13 mouse cellular contexts compared by ENCODE assay signal in genomic region chr8:78771256-78771655, GRCm38 (mm10). TPM values are rescaled to one million over a fixed set of nuclear protein-coding genes. Genes with fewer than 3 reads are reported as not detected.
A peak's percentile ranks its signal among the peaks of the same experiment; 100 is the strongest.
DNase-seq lines count a peak whose midpoint lies in the region; ATAC-seq lines count a peak whose summit lies in the region.
"Had no signal": no experiment of that assay in that cellular context is flagged by ENCODE, and none has a peak within 500 bp of the region (broad histone marks: within the 10 kb centered on the region; RNA-seq: fewer than 3 reads in every experiment).

No protein-coding gene starts in this region.

- H3K4me1 ChIP-seq in heart, embryonic 15.5 days (replicated peaks) = peaks cover 10% of the 10 kb centered on the region; the same call in 1 of the 2 replicates
- no peaks in the 10 kb centered on the region for H3K4me1 ChIP-seq in lung, embryonic 15.5 days
- no peaks in the 10 kb centered on the region for H3K4me1 ChIP-seq in hindbrain, embryonic 13.5 days (replicated peaks)
- H3K4me1 ChIP-seq: embryonic facial prominence, embryonic 12.5 days; forebrain, embryonic 15.5 days had no signal

- no peaks in the 10 kb centered on the region for H3K9me3 ChIP-seq in heart, embryonic 15.5 days (replicated peaks)
- no peaks in the 10 kb centered on the region for H3K9me3 ChIP-seq in lung, embryonic 15.5 days
- H3K9me3 ChIP-seq in hindbrain, embryonic 13.5 days = no peaks in the 10 kb centered on the region
- H3K9me3 ChIP-seq: embryonic facial prominence, embryonic 12.5 days; forebrain, embryonic 15.5 days; limb, embryonic 15.5 days had no signal

- peak overlapping the region; percentile 47; the same call in 1 of the 2 replicates for H3K9ac ChIP-seq in heart, embryonic 15.5 days
- no peak overlapping the region for H3K9ac ChIP-seq in lung, embryonic 15.5 days
- H3K9ac ChIP-seq in hindbrain, embryonic 13.5 days = no peak overlapping the region
- H3K9ac ChIP-seq: embryonic facial prominence, embryonic 12.5 days; forebrain, embryonic 15.5 days; limb, embryonic 15.5 days had no signal

- H3K27ac ChIP-seq in heart, embryonic 15.5 days = peak overlapping the region; percentile 64
- H3K27ac ChIP-seq in lung, embryonic 15.5 days = peak overlapping the region; percentile 65
- no peak overlapping the region for H3K27ac ChIP-seq in hindbrain, embryonic 13.5 days
- H3K27ac ChIP-seq: embryonic facial prominence, embryonic 12.5 days; forebrain, embryonic 15.5 days; limb, embryonic 15.5 days had no signal

- peak; percentile 84; the same call in 1 of the 2 replicates for ATAC-seq in heart, embryonic 15.5 days (replicated peaks; ENCODE audit: insufficient number of reproducible peaks, insufficient read depth, low FRiP score, low read depth)
- peak; percentile 39 for ATAC-seq in CD4-positive, CD25-positive, alpha-beta regulatory T cell, adult 4 months
- ATAC-seq in lung, embryonic 15.5 days (ENCODE audit: borderline replicate concordance, extremely low read depth, low FRiP score, low TSS enrichment) = peak; percentile 92
- ATAC-seq in frontal cortex, adult (ENCODE audit: low TSS enrichment) = no peak
- no peak for ATAC-seq in hindbrain, embryonic 13.5 days (ENCODE audit: low FRiP score)
- ATAC-seq: forebrain, embryonic 15.5 days had no signal

- no peaks in the 10 kb centered on the region for H3K27me3 ChIP-seq in heart, embryonic 15.5 days
- no peaks in the 10 kb centered on the region for H3K27me3 ChIP-seq in lung, embryonic 15.5 days
- H3K27me3 ChIP-seq in hindbrain, embryonic 13.5 days = no peaks in the 10 kb centered on the region
- H3K27me3 ChIP-seq: embryonic facial prominence, embryonic 12.5 days; forebrain, embryonic 15.5 days; limb, embryonic 15.5 days had no signal

- peak overlapping the region; percentile 62 for H3K4me2 ChIP-seq in heart, embryonic 15.5 days
- peak overlapping the region; percentile 36 for H3K4me2 ChIP-seq in lung, embryonic 15.5 days
- no peak overlapping the region for H3K4me2 ChIP-seq in hindbrain, embryonic 13.5 days
- H3K4me2 ChIP-seq: embryonic facial prominence, embryonic 12.5 days; forebrain, embryonic 15.5 days; limb, embryonic 15.5 days had no signal

- 33% methylated on average over 7 of the region's 7 CpGs for WGBS in heart, embryonic 15.5 days
- 42% methylated on average over 7 of the region's 7 CpGs for WGBS in lung, embryonic 15.5 days
- 72% methylated on average over 7 of the region's 7 CpGs for WGBS in hindbrain, embryonic 13.5 days

- no peak for DNase-seq in heart, adult 9 months (ENCODE audit: low spot score in 2 of 2)
- DNase-seq in 3134 (ENCODE audit: extremely low read depth, insufficient read length, low spot score) = peak; percentile 58
- DNase-seq: cerebellum, adult 8-10 months; kidney, adult 9 months; thymus, postnatal 14 days had no signal

- H3K36me3 ChIP-seq in heart, embryonic 15.5 days = no peaks in the 10 kb centered on the region
- no peaks in the 10 kb centered on the region for H3K36me3 ChIP-seq in lung, embryonic 15.5 days
- no peaks in the 10 kb centered on the region for H3K36me3 ChIP-seq in hindbrain, embryonic 13.5 days
- H3K36me3 ChIP-seq: embryonic facial prominence, embryonic 12.5 days; forebrain, embryonic 15.5 days; limb, embryonic 15.5 days had no signal

- peak overlapping the region; percentile 41 for H3K4me3 ChIP-seq in heart, embryonic 15.5 days
- H3K4me3 ChIP-seq in lung, embryonic 15.5 days = peak overlapping the region; percentile 8; the same call in 1 of the 2 replicates
- no peak overlapping the region for H3K4me3 ChIP-seq in hindbrain, embryonic 13.5 days
- H3K4me3 ChIP-seq: embryonic facial prominence, embryonic 12.5 days; forebrain, embryonic 15.5 days; limb, embryonic 15.5 days had no signal

RNA-seq across cellular contexts. Expression of gene Lsm6, which starts 49.7 kb away (rescaled TPM):
- polyA plus RNA-seq in heart, embryonic 15.5 days (2015; fragmentation: Nextera tagmentation; extraction: Ambion mirVana) = 146 and 155 TPM in 2 replicates
- polyA plus RNA-seq in CD4-positive, CD25-positive, alpha-beta regulatory T cell, adult 4 months (2017; shearing (Covaris generic)) = 100 to 1,000 TPM; 132 to 148 TPM
- 195 and 223 TPM in 2 replicates for polyA plus RNA-seq in lung, embryonic 15.5 days (2015; fragmentation: Nextera tagmentation; extraction: Ambion mirVana)
- polyA plus RNA-seq in hindbrain, embryonic 13.5 days (2015; fragmentation: Nextera tagmentation; extraction: Ambion mirVana) = 173 and 181 TPM in 2 replicates

Comparison
In these comparisons a context has a peak if more than half of its experiments do, and no peak if none do; other contexts are left out.
1. ATAC-seq: peak in heart, embryonic 15.5 days (single experiment), CD4-positive, CD25-positive, alpha-beta regulatory T cell, adult 4 months (single experiment) and lung, embryonic 15.5 days (single experiment); none in frontal cortex, adult (single experiment) and hindbrain, embryonic 13.5 days (single experiment).